Mouse (Mus musculus) brain, adult 2 months (tissue): ENCODE measurements around the gene Depdc7.

Experiments used
- DNase-seq: peaks from one replicate; pipeline ENCODE4 v3.0.0; 2011; ENCODE audit warnings: low read depth, low spot score

Depdc7 gene

GRCm38 (mm10) chr2:104716279-104716678 is 26.4 kb downstream of the Depdc7 start, which contains the start of gene Pin1rt1:
Gene Pin1rt1, minus strand, starts transcription at chr2:104716379.
- no peak for DNase-seq

- peak; percentile 75 for DNase-seq
Observed at GRCm38 (mm10) chr2:104714254-104714691, 28.4 kb downstream of the Depdc7 start.

DNA sequence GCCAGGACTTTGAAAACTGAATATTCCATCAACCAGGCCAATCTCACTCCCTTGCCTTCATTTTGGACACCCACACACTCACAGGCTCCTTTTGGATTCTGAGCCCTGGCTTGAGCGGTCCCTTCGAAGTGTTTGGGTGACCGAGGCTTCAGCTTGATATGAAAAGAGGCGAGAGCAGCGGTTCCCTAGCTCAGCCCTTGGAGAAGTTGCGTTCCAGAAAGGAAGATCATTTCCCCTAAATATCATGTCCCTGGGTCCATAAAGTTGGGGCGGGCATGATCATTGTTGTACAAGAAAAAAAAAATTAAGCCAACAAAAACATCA is 30.2 kb downstream of the Depdc7 start:
- DNase-seq: no peak

- DNase-seq: peak; percentile 83
Observed at GRCm38 (mm10) chr2:104711585-104712485, 30.8 kb downstream of the Depdc7 start, which contains the start of gene Tcp11l1. Gene Tcp11l1, minus strand, starts transcription at chr2:104712169.

- DNase-seq: peak; percentile 31
Observed at GRCm38 (mm10) chr2:104710670-104711370, 31.9 kb downstream of the Depdc7 start.

GRCm38 (mm10) chr2:104709786-104710337 is 32.8 kb downstream of the Depdc7 start:
- DNase-seq: no peak

GRCm38 (mm10) chr2:104704355-104704754 is 38.3 kb downstream of the Depdc7 start:
- no peak for DNase-seq

GRCm38 (mm10) chr2:104703158-104703557 is 39.5 kb downstream of the Depdc7 start:
- DNase-seq: no peak

- DNase-seq: no peak
Observed at GRCm38 (mm10) chr2:104699659-104700058, 43.0 kb downstream of the Depdc7 start.

- peak; percentile 19 for DNase-seq
Observed at GRCm38 (mm10) chr2:104692551-104692950, 50.1 kb downstream of the Depdc7 start.

- DNase-seq: no peak
Observed at GRCm38 (mm10) chr2:104690720-104691119, 52.0 kb downstream of the Depdc7 start.

DNA sequence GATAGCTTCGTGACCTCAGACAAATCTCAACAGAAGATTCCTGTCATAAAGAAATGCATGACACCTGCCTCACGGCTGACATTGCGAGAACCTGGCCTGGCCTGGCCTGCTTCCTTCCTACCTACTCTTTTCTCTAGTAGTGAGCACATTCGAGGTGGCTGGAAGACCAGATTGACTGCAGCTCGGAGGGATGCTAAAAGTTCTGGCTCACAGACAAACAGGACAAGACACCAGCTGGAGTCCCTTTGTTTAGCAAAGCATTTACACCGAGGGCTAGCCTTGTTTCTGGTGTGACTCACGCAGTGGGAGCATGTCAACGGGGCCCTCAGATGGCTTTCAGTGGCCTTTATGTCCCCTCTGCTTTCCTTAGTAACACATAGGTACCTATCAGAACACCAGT is 54.0 kb downstream of the Depdc7 start:
- peak; percentile 84 for DNase-seq

DNA sequence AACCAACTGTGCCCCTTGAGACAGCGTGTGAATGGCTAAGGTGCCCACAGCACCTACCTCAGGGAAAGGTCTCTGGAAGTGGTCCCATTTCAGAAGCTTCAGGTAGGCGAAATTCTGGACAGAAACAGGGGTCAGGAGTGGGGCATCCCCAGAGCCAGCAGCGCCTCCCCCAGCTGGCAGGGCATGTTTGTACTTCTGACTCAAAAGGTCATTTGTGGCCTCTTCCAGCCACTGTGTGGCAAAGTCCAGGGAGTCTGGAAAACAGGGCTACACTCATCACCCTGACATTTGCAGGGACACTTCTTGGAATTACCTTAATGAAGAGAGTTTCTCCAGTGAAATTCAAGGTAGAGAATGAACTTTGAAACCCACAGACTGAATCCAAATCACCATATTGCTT is 54.4 kb downstream of the Depdc7 start:
- DNase-seq: no peak

- peak; percentile 54 for DNase-seq
Observed at GRCm38 (mm10) chr2:104687261-104687660, 55.4 kb downstream of the Depdc7 start.

GRCm38 (mm10) chr2:104685418-104685817 is 57.3 kb downstream of the Depdc7 start:
- peak; percentile 90 for DNase-seq

GRCm38 (mm10) chr2:104684771-104685170 is 57.9 kb downstream of the Depdc7 start:
- DNase-seq: no peak

- DNase-seq: no peak
Observed at GRCm38 (mm10) chr2:104677326-104677725, 65.4 kb downstream of the Depdc7 start.
